Mouse (Mus musculus): ENCODE data around the gene Polr1c.

DNA sequence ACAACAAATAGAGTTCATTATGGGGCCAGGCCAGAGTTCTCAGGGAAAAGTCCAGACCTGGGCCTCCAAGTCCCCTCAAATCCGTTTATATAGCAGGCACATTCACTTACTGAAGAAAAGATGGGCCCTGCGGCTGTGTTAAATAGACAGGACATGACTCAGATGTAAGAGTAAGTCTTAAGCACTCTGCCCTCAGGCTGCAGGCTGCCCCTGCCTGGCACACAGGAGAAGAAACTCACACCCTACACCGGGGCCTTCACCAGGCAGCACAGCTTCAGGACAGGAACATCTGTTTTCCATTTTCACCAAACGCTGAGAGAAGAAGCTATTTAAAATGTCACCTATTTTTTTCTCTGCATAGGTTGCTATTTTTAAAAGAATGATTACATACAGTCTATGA, 29.7 kb upstream of the Polr1c start:
- no peak for TF ChIP-seq RAD21 (IDR thresholded peaks at IDR 0.05; ENCODE audit: low read depth, low read length)
- TF ChIP-seq ZKSCAN1 (IDR thresholded peaks at IDR 0.05; ENCODE audit: low read depth, low read length): no peak
- no peak for TF ChIP-seq POLR2A (IDR thresholded peaks at IDR 0.05; ENCODE audit: control insufficient read depth in 1 of 2, insufficient read depth in 1 of 2, low read depth in 1 of 2, low read length in 2 of 2, poor library complexity in 1 of 2)
- no peak for TF ChIP-seq SIN3A (IDR thresholded peaks at IDR 0.05; ENCODE audit: low read length)
- no peak for TF ChIP-seq NELFE (IDR thresholded peaks at IDR 0.05; ENCODE audit: low read depth, low read length)
- TF ChIP-seq CTCF (IDR thresholded peaks at IDR 0.05 in 2 of 3, conservative IDR thresholded peaks at IDR 0.05 in 1 of 3; ENCODE audit: control insufficient read depth in 1 of 3, insufficient read depth in 1 of 3, low read depth in 2 of 3, low read length in 3 of 3, poor library complexity in 1 of 3, severe bottlenecking in 1 of 3): no peak

Measured in MEL (cell line).